Mouse (Mus musculus): ENCODE results near the gene Eif2b4. TPM values are rescaled to one million over a fixed set of nuclear protein-coding genes. Genes with fewer than 3 reads are reported as not detected.

Gene Eif2b4
- polyA plus RNA-seq, 1 experiment = 61.0 TPM

GRCm38 (mm10) chr5:31194486-31195485 lies 1.6 kb upstream of the Eif2b4 start:
- H3K27ac ChIP-seq (ENCODE audit: insufficient read depth, low read depth, low read length) = no peak overlapping the region
- peaks cover 7% of the 10 kb centered on the region for H3K4me1 ChIP-seq (ENCODE audit: control insufficient read depth, insufficient read depth, low read length)
- H3K4me3 ChIP-seq (ENCODE audit: insufficient read depth, low read depth, low read length) = no peak overlapping the region
- no peaks in the 10 kb centered on the region for H3K27me3 ChIP-seq (replicated peaks; ENCODE audit: control insufficient read depth, insufficient read depth, low read length)
- DNase-seq = no peak
- peaks cover 10% of the 10 kb centered on the region for H3K36me3 ChIP-seq (ENCODE audit: control insufficient read depth, insufficient read depth, low read length)
- TF ChIP-seq POLR2A (IDR thresholded peaks at IDR 0.05; ENCODE audit: low read depth, low read length) (no peak), CTCF (conservative IDR thresholded peaks at IDR 0.05; ENCODE audit: insufficient read depth, insufficient read length, low read depth, low read length) (no peak)
- WGBS = 91% methylated on average over 16 of the region's 16 CpGs

GRCm38 (mm10) chr5:31193631-31194281 lies 526 bp upstream of the Eif2b4 start:
- peak overlapping the region; percentile 65 for H3K27ac ChIP-seq (ENCODE audit: insufficient read depth, low read depth, low read length)
- H3K4me3 ChIP-seq (ENCODE audit: insufficient read depth, low read depth, low read length) = peak overlapping the region; percentile 81
- no peak for DNase-seq
- WGBS = 6% methylated on average over 25 of the region's 25 CpGs
- H3K27me3 ChIP-seq (replicated peaks; ENCODE audit: control insufficient read depth, insufficient read depth, low read length) = no peaks in the 10 kb centered on the region
- peaks cover 10% of the 10 kb centered on the region for H3K36me3 ChIP-seq (ENCODE audit: control insufficient read depth, insufficient read depth, low read length)
- no peak for TF ChIP-seq POLR2A (IDR thresholded peaks at IDR 0.05; ENCODE audit: low read depth, low read length)
- no peak for TF ChIP-seq CTCF (conservative IDR thresholded peaks at IDR 0.05; ENCODE audit: insufficient read depth, insufficient read length, low read depth, low read length)
- H3K4me1 ChIP-seq (ENCODE audit: control insufficient read depth, insufficient read depth, low read length) = peaks cover 7% of the 10 kb centered on the region

- Histone ChIP-seq H3K36me3 (ENCODE audit: control insufficient read depth, insufficient read depth, low read length) (peaks cover 7% of the 10 kb centered on the region), H3K27ac (ENCODE audit: insufficient read depth, low read depth, low read length) (peak overlapping the region; percentile 88), H3K4me1 (ENCODE audit: control insufficient read depth, insufficient read depth, low read length) (peaks cover 7% of the 10 kb centered on the region), H3K4me3 (ENCODE audit: insufficient read depth, low read depth, low read length) (peak overlapping the region; percentile 83), H3K27me3 (replicated peaks; ENCODE audit: control insufficient read depth, insufficient read depth, low read length) (no peaks in the 10 kb centered on the region)
- 11% methylated on average over 42 of the region's 42 CpGs for WGBS
- DNase-seq = no peak
- TF ChIP-seq CTCF (conservative IDR thresholded peaks at IDR 0.05; ENCODE audit: insufficient read depth, insufficient read length, low read depth, low read length) (no peak), POLR2A (IDR thresholded peaks at IDR 0.05; ENCODE audit: low read depth, low read length) (no peak)
Observed at GRCm38 (mm10) chr5:31192045-31192938, 938 bp downstream of the Eif2b4 start.

DNA sequence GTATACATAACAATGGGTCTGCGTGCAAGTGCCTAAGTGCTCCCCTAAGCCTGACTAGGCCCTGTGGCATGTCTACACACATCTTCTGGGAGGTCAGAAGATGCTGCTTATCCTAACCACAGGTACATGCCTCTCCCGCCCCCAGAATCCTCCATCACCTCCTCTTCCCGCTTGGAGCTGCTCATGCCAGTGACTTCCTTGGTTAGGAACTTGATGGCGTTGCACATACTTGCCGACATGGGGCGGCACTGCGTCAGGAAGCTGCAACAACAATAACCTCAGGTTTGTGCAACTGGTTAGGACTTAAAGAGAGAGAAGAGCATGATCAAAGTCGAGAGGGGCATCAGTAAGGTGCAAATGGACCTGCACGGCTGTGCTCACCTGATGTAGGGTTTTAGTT lies 3.0 kb downstream of the Eif2b4 start:
- Histone ChIP-seq H3K27ac (ENCODE audit: insufficient read depth, low read depth, low read length) (no peak overlapping the region), H3K36me3 (ENCODE audit: control insufficient read depth, insufficient read depth, low read length) (no peaks in the 10 kb centered on the region; the same call in none of the 2 replicates), H3K4me3 (ENCODE audit: insufficient read depth, low read depth, low read length) (no peak overlapping the region), H3K4me1 (ENCODE audit: control insufficient read depth, insufficient read depth, low read length) (peaks cover 7% of the 10 kb centered on the region), H3K27me3 (replicated peaks; ENCODE audit: control insufficient read depth, insufficient read depth, low read length) (no peaks in the 10 kb centered on the region)
- WGBS = 91% methylated on average over 9 of the region's 9 CpGs
- DNase-seq = no peak
- TF ChIP-seq CTCF (conservative IDR thresholded peaks at IDR 0.05; ENCODE audit: insufficient read depth, insufficient read length, low read depth, low read length) (no peak), POLR2A (IDR thresholded peaks at IDR 0.05; ENCODE audit: low read depth, low read length) (no peak)

- DNase-seq = no peak
- TF ChIP-seq POLR2A (IDR thresholded peaks at IDR 0.05; ENCODE audit: low read depth, low read length) = no peak
- TF ChIP-seq CTCF (conservative IDR thresholded peaks at IDR 0.05; ENCODE audit: insufficient read depth, insufficient read length, low read depth, low read length) = peak; percentile 29; the same call in 1 of the 2 replicates
- Histone ChIP-seq H3K4me1 (ENCODE audit: control insufficient read depth, insufficient read depth, low read length) (peaks cover 5% of the 10 kb centered on the region), H3K4me3 (ENCODE audit: insufficient read depth, low read depth, low read length) (no peak overlapping the region), H3K36me3 (ENCODE audit: control insufficient read depth, insufficient read depth, low read length) (no peaks in the 10 kb centered on the region; the same call in none of the 2 replicates), H3K27ac (ENCODE audit: insufficient read depth, low read depth, low read length) (no peak overlapping the region), H3K27me3 (replicated peaks; ENCODE audit: control insufficient read depth, insufficient read depth, low read length) (no peaks in the 10 kb centered on the region)
- 78% methylated on average over 4 of the region's 4 CpGs for WGBS
Observed at GRCm38 (mm10) chr5:31188223-31188840, 4.9 kb downstream of the Eif2b4 start.

DNA sequence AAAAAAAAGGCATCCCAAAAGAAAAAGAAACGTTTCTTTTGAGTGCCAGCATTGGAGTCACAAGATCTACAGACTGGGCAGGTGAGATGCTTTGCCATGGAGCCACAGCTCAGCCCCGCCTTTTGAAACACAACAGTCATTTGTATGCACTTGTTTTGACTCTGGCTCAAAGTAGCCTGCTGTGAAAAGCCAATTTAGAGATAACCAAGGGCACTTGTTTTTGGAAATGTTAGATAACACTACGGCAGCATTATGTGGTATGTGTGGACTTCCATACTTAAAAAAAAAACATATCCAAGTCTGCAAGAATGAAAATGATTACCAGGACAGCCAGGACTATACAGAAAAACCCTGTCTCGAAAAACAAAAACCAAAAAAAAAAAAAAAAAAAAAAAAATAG lies 9.6 kb downstream of the Eif2b4 start:
- no peak overlapping the region for H3K4me3 ChIP-seq (ENCODE audit: insufficient read depth, low read depth, low read length)
- TF ChIP-seq CTCF (conservative IDR thresholded peaks at IDR 0.05; ENCODE audit: insufficient read depth, insufficient read length, low read depth, low read length) = no peak
- no peak for TF ChIP-seq POLR2A (IDR thresholded peaks at IDR 0.05; ENCODE audit: low read depth, low read length)

More for the DNA sequence above, 9.6 kb downstream of the Eif2b4 start:
- Histone ChIP-seq H3K27ac (ENCODE audit: insufficient read depth, low read depth, low read length) (no peak overlapping the region), H3K4me1 (ENCODE audit: control insufficient read depth, insufficient read depth, low read length) (peaks cover 4% of the 10 kb centered on the region; the same call in 1 of the 2 replicates), H3K36me3 (ENCODE audit: control insufficient read depth, insufficient read depth, low read length) (no peaks in the 10 kb centered on the region; the same call in none of the 2 replicates), H3K27me3 (replicated peaks; ENCODE audit: control insufficient read depth, insufficient read depth, low read length) (no peaks in the 10 kb centered on the region)
- WGBS = 67% methylated on average over 4 of the region's 4 CpGs
- DNase-seq = no peak
